Mouse (Mus musculus) right cerebral cortex, postnatal 4 days (tissue): Measurements from ENCODE around the gene Psmg1.

Source experiments
- DNase-seq: peaks from one replicate; pipeline ENCODE4 v3.0.0-alpha.2; 2022

The Psmg1 gene

GRCm38 (mm10) chr16:95956618-95957017 lies 34.1 kb downstream of the Psmg1 start:
- DNase-seq = peak; percentile 34

GRCm38 (mm10) chr16:95955716-95956346 lies 34.9 kb downstream of the Psmg1 start:
- no peak for DNase-seq

GRCm38 (mm10) chr16:95954341-95954740 lies 36.4 kb downstream of the Psmg1 start:
- no peak for DNase-seq

GRCm38 (mm10) chr16:95953159-95953650 lies 37.6 kb downstream of the Psmg1 start:
- no peak for DNase-seq

GRCm38 (mm10) chr16:95951471-95951870 lies 39.3 kb downstream of the Psmg1 start:
- DNase-seq = no peak

- DNase-seq = peak; percentile 56
Measured at GRCm38 (mm10) chr16:95945389-95946311, 45.1 kb downstream of the Psmg1 start.

GRCm38 (mm10) chr16:95943186-95943585 lies 47.6 kb downstream of the Psmg1 start:
- DNase-seq = no peak

GRCm38 (mm10) chr16:95941575-95941974 lies 49.2 kb downstream of the Psmg1 start:
- no peak for DNase-seq

GRCm38 (mm10) chr16:95935495-95935961 lies 55.2 kb downstream of the Psmg1 start:
- DNase-seq = no peak

- no peak for DNase-seq
Measured at GRCm38 (mm10) chr16:95932860-95933259, 57.9 kb downstream of the Psmg1 start.

- no peak for DNase-seq
Measured at GRCm38 (mm10) chr16:95931509-95931908, 59.3 kb downstream of the Psmg1 start.
